Mouse (Mus musculus) spleen, adult 18-20 months (tissue): ENCODE results near the gene Pdcd6ip.
"Not testable (repeated sequence)": the region's sequence is repeated elsewhere in the genome, so short reads cannot be mapped to it uniquely, and the experiment has no call there.

ENCODE experiments used
- DNase-seq, 2 experiments: peaks; one replicate each; pipeline ENCODE4 v3.0.0; 2022; ENCODE audit warnings: mixed read lengths in 2 of 2

Gene Pdcd6ip

GRCm38 (mm10) chr9:113701441-113702160, 6.5 kb downstream of the Pdcd6ip start:
- no peak for DNase-seq

GRCm38 (mm10) chr9:113687461-113687860, 20.6 kb downstream of the Pdcd6ip start:
- DNase-seq = no peak

- DNase-seq = no peak
These were observed 34.3 kb downstream of the Pdcd6ip start for GRCm38 (mm10) chr9:113673721-113674120.

- no peak for DNase-seq
These were observed 35.7 kb downstream of the Pdcd6ip start for GRCm38 (mm10) chr9:113672352-113672751.

GRCm38 (mm10) chr9:113670857-113671106, 37.3 kb downstream of the Pdcd6ip start:
- DNase-seq = no peak

- DNase-seq = no peak
These were observed 37.8 kb downstream of the Pdcd6ip start for GRCm38 (mm10) chr9:113670105-113670856.

GRCm38 (mm10) chr9:113663476-113663875, 44.6 kb downstream of the Pdcd6ip start:
- no peak for DNase-seq

- no peak for DNase-seq
These were observed 50.2 kb downstream of the Pdcd6ip start for GRCm38 (mm10) chr9:113657837-113658236.

- no peak for DNase-seq
These were observed 54.5 kb downstream of the Pdcd6ip start for GRCm38 (mm10) chr9:113653571-113653970.

- no peak for DNase-seq
These were observed 57.3 kb downstream of the Pdcd6ip start for GRCm38 (mm10) chr9:113650787-113651186.

GRCm38 (mm10) chr9:113649211-113649610, 58.8 kb downstream of the Pdcd6ip start:
- not testable (repeated sequence) for DNase-seq

- DNase-seq = no peak
These were observed 62.3 kb downstream of the Pdcd6ip start for GRCm38 (mm10) chr9:113645837-113646169.

- peak in 1 of 2 experiments; percentile 49 for DNase-seq
These were observed 62.8 kb downstream of the Pdcd6ip start for GRCm38 (mm10) chr9:113645153-113645836.

- DNase-seq = no peak
These were observed 63.4 kb downstream of the Pdcd6ip start for GRCm38 (mm10) chr9:113644701-113645100.

- no peak for DNase-seq
These were observed 64.0 kb downstream of the Pdcd6ip start for GRCm38 (mm10) chr9:113644076-113644475.

GRCm38 (mm10) chr9:113643669-113644068, 64.4 kb downstream of the Pdcd6ip start:
- DNase-seq = no peak

- no peak for DNase-seq
These were observed 73.1 kb downstream of the Pdcd6ip start for GRCm38 (mm10) chr9:113634986-113635385.

- DNase-seq = no peak
These were observed 74.8 kb downstream of the Pdcd6ip start for GRCm38 (mm10) chr9:113633168-113633744.

- no peak for DNase-seq
These were observed 75.6 kb downstream of the Pdcd6ip start for GRCm38 (mm10) chr9:113632350-113633043.

- no peak for DNase-seq
These were observed 78.4 kb downstream of the Pdcd6ip start for GRCm38 (mm10) chr9:113629632-113630031.

GRCm38 (mm10) chr9:113629191-113629590, 78.9 kb downstream of the Pdcd6ip start:
- no peak for DNase-seq

- no peak for DNase-seq
These were observed 79.3 kb downstream of the Pdcd6ip start for GRCm38 (mm10) chr9:113628780-113629179.

- DNase-seq = no peak
These were observed 81.3 kb downstream of the Pdcd6ip start for GRCm38 (mm10) chr9:113626730-113627129.
